Mouse (Mus musculus) kidney, adult 2 months (tissue): ENCODE results near the gene Bloc1s4.

Experiments
- CTCF ChIP-seq: fragments of 200-500 bp; conservative IDR thresholded peaks from 2 replicates; pipeline ENCODE4 v1.5.1; 2011; ENCODE audit warnings: low read depth, mild to moderate bottlenecking, control low read depth, low read length, moderate library complexity, mixed read lengths; ENCODE audit not compliant: insufficient read depth, insufficient read length
- POLR2A ChIP-seq: fragments of 200-500 bp; IDR thresholded peaks from one replicate; pipeline ENCODE4 v1.6.1; 2011; ENCODE audit warnings: low read depth, low read length, control low read depth

- TF ChIP-seq POLR2A (no peak), CTCF (no peak)
These were observed 47.4 kb downstream of the Bloc1s4 start for GRCm38 (mm10) chr5:36700939-36701620.
